Mouse (Mus musculus) bone marrow, adult 2 months (tissue): ENCODE results near the gene Vmn1r21.
"Not testable (repeated sequence)": the region's sequence is repeated elsewhere in the genome, so short reads cannot be mapped to it uniquely, and the experiment has no call there.

Experiments
- CTCF ChIP-seq: fragments of 200-500 bp; IDR thresholded peaks from 2 replicates; pipeline ENCODE4 v1.5.1; 2011; ENCODE audit warnings: low read length, control low read depth; ENCODE audit not compliant: control insufficient read depth, insufficient read depth
- POLR2A ChIP-seq: fragments of 200-500 bp; IDR thresholded peaks from 2 replicates; pipeline ENCODE4 v1.6.1; 2011; ENCODE audit warnings: low read depth, mild to moderate bottlenecking, control low read depth, low read length, borderline replicate concordance; ENCODE audit not compliant: control insufficient read depth

DNA sequence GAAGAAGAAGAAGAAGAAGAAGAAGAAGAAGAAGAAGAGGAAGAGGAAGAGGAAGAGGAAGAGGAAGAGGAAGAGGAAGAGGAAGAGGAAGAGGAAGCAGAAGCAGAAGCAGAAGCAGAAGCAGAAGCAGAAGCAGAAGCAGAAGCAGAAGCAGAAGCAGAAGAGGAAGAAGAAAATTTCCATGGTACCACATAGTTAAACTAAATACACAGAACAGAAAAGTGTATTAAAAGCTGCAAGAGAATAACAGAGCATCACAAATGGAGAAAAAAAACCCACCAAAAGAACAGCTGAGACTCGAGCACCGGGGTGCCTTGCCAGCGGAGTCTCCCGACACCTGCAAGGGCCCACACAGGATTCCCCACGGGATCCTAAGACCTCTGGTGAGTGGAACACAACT lies 1.0 kb upstream of the Vmn1r21 start:
- not testable (repeated sequence) for TF ChIP-seq CTCF, POLR2A
